Mouse (Mus musculus) cerebellum, adult 11-12 months (tissue): ENCODE results near the gene Slc34a3.
A peak's percentile ranks its signal among the peaks of the same experiment; 100 is the strongest.
"Not testable (repeated sequence)": the region's sequence is repeated elsewhere in the genome, so short reads cannot be mapped to it uniquely, and the experiment has no call there.

Experiments
- DNase-seq: peaks from one replicate; pipeline ENCODE4 v3.0.0; 2022

Slc34a3 gene

DNA sequence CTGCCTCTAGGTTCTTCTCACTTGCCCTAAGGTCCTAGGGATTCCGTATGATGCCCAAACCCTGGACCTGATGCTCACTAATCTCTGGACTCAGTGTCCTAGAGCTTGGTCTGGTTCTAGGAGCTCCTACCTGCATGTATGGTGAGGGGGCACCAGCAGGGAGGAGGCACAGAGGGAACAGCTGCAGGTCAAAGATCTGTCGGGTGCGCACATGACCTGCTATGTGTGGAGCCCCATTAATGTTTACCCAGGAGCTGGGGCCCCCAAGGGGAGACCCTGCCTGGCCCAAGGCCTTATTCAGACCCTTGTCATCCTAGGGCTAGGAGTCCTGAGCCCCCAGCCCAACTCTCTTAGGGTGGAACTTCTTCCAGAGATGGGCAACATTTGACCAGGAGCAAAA is at the start of gene Slc34a3:
Slc34a3 (minus strand) TSS at position 315 of the 400 bp plus-strand sequence.
- no peak for DNase-seq

DNA sequence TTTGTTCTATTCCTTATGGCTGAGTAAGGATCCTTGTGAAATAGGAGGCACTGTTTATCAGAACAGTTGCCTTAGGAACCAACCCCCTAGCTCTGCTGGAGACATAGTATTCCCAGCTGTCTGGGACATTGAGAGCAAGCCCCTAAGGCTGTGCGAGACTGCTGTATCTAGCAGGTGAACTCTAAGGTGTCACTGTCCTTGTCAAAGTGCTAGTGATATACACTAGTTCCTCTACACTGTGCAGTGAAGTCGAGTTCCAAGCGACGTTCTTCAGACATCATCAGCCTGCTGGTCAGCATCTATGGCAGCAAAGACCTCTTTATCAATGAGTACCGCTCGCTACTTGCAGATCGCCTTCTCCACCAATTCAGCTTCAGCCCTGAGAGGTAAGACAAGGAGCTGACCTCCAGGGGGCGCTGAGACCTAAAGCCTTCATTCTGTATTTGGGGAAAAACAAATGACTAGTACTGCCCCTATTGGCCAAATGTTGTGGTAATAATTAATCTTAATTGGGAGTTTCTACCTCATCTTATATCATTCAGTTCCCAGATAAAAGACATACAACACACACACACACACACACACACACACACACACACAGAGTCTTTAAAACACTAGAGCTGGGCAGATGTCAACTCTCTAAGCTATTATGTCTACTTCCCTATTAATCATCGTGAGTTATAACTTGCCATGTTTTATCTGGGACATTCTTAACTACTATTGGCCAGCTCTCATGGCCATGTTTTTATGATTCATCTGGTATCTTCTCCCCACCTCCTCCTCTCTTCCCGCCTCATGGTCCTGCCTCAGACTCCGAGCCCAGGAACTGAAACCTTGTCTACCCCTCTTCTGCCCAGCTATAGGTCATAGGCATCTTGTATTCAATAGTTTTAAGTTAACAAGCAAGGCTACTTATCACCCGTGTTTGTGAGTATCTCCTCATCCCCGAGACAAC is 45.0 kb upstream of the Slc34a3 start:
- peak; percentile 82 for DNase-seq

DNA sequence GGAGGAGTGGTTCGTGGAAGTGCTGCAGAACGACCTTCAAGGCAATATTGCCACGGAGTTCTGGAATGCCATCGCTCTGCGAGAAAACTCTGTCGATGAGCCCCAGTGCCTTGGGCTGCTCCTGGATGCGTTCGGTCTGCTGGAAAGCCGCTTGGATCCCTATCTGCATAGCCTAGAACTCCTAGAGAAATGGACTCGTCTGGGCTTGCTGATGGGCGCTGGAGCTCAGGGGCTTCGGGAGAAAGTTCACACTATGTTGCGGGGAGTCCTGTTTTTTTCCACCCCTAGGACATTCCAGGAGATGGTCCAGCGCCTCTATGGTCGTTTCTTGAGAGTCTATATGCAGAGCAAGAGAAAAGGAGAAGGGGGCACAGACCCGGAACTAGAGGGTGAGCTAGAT is 38.8 kb upstream of the Slc34a3 start:
- DNase-seq: peak; percentile 41

DNA sequence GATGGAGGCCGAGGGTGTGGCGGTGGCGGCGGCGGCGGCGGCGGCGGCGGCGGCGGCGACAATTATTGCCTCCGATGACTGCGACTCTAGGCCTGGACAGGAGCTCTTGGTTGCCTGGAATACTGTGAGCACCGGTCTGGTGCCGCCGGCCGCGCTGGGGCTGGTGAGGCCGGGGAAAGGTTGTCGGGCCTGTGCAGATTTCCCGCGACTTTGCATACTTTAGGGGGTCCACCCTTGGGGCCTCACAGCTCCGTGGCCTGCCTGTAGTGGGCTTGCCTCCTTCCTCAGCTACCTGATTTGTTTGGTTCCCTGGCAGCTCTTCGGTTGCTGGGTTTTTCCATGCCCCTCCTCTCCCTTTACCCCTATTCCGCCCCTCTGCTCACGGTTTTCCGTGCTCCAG is 38.4 kb upstream of the Slc34a3 start:
- DNase-seq: no peak

DNA sequence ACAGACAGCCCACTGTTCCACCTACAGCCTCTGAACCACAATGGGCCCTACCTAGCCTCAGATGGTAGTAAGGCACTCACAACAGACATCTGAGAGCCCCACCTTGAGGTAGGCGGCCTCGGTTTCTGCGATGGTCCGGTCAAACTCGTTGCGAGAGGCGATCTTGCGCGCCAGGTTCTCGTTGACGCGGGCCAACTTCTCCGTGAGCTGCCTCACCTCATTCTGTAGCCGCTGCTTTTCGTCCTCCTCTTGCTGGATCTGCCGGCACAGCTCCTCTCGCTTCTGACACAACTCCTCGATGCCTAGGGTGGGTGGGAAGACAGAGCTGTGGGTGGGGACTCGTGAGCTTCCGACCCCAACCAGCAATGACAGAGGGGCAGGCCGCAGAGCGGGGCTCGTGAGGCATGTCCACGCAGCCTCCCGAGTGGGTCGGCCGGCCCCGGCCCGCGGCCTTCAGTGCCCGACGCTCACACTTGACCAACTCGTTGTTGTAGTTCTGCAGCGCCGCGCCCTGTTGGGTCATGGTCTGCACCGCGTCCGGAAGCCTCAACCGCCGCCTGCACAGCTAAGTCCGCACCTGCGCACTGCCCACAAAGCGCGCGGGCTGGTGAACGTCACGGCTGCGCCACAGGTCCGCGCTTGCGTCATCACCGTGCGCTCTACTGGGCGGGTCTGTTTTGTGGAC is 37.8 kb upstream of the Slc34a3 start, which contains the start of the genes Ssna1 and Anapc2:
Ssna1 (minus strand) TSS at position 612 of the 685 bp plus-strand sequence.
Anapc2 (plus strand) TSS at position 652 of the 685 bp plus-strand sequence.
- peak; percentile 96 for DNase-seq

DNA sequence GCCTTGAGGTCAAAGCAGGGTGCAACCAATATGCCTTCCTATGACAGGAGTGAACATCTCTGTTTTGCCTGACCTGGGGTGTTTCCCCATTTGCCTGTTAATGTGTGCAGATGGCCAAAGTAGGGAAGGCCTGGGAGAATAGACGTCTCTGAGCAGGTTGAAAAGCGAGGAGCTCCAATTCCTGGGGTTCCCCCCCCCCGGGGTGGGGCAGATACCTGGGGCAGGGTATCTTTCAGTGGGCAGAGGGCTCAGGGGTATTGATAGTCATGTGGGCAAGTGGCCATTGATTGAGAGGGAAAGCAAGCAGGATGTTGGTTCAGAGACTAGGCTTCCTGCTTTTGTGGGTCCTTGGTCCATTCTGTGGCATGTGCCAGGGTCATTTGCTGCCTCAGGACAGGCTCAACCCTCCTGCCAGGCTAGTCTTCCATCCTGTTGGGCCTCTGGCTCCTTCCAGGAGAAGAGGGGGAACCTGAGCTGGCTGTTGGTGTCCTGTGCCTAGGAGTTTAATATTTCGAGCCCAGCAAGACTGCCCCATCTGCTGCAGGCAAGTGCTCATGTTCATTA is 33.7 kb upstream of the Slc34a3 start:
- DNase-seq: peak; percentile 65

DNA sequence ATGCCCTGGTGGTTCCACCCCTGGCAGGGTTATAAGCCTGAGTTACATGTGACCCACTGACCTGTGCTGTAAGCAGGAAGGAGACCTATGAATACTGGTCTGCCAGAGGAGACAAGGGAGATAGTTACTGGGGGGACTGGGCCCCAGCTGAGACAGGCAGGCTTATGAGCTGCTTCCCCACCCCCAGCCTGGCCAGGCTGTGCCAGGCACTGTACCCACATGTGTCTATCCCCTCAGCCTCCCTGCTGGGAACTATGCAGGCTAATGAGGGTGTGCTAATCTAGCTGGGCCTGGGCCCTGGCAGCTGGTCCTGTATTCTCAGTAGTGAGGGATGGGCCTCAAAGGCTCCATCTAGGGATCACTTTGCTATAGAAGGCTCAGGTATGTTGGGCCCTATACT is 33.1 kb upstream of the Slc34a3 start:
- peak; percentile 78 for DNase-seq

DNA sequence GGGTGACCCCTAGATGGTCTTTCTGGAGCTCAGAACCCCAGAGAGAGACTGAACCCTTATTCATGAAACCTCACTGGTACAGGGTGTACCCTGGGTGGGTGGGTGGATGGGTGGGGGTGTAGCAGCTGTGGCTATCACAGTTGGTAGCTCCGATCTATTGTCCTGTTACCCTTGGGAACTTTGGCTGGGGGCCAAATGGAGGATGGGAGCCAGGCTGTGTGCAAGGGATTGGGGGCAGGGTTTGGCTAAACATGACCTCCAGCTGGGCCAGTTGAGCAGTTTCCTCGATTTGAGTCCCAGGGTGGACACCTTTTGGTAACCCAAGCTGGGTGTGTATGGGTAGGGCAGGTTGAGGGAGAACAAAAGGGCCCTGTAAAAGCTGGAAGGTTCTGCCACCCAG is 32.6 kb upstream of the Slc34a3 start:
- DNase-seq: peak; percentile 88

DNA sequence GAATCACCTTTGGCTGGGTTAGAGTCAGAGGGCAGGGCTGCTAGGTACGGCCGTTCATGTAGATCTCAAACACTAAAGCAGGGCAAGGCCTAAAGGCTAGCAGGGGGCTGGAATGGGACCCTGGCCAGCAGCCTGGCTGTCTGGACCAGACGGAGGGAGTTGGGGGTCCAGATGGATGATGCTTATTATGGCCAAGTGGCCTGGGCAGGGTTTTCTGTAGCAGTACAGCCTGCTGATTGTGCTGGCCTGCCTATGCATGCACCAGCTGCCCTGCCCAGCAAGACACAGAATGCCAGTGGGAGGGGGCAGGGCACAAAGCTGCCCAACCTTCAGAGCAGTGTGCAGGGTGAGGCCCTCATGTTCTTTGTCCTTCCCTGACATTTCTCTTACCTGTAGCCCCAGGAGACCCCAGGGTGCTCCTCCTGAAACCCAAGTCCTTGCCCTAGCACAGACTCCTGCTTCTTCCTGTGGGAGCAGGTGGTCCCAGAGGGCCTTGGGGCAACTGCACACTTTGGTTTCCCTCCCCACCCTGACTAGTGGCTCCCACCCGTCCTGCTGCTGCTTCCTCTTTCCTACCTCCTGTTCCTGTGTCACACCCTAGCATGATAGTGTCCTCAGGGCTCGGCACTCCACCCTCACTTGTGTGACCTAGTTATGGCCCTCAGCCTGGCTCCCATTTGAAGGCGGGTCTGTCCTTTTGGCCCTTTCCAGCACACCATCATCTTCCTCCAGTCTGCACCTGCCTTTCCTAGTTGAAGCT is 31.9 kb upstream of the Slc34a3 start:
- peak; percentile 99 for DNase-seq

DNA sequence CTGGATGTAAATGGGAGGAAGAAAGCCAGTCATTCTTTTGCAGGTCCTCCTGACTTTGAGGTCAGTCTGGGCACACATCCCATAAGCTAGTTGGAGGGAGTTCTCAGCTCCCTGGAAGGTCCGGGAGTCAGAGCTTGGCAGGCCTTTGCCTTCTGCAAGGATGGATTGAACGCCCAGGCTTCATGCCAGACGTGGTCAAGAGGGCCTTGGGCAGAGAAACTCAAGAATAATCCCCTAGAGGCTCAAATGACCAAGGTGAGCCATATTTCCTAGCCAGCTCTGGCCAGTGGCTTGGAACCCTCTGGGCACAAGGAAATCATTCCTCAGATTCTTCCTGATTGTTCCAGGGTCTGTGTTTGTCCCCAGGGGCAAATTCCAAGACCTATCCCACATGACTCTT is 30.7 kb upstream of the Slc34a3 start:
- peak; percentile 94 for DNase-seq

DNA sequence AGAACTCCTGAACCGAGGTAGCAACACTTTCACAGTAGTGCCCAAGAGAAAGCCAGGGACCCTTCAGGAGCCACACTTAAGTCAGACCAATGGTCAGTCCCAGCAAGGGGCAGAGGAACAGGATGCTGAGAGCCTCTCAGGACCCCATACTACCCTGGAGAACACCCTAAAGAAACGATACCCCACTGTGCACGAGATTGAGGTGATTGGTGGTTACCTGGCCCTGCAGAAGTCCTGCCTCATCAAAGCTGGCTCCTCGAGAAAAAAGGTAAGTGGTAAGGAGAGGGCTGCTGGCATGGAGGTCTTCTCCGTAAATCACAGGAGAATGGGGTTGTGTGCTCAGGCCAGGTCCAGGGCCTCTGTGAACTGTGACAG is 30.1 kb upstream of the Slc34a3 start:
- DNase-seq: peak; percentile 69

DNA sequence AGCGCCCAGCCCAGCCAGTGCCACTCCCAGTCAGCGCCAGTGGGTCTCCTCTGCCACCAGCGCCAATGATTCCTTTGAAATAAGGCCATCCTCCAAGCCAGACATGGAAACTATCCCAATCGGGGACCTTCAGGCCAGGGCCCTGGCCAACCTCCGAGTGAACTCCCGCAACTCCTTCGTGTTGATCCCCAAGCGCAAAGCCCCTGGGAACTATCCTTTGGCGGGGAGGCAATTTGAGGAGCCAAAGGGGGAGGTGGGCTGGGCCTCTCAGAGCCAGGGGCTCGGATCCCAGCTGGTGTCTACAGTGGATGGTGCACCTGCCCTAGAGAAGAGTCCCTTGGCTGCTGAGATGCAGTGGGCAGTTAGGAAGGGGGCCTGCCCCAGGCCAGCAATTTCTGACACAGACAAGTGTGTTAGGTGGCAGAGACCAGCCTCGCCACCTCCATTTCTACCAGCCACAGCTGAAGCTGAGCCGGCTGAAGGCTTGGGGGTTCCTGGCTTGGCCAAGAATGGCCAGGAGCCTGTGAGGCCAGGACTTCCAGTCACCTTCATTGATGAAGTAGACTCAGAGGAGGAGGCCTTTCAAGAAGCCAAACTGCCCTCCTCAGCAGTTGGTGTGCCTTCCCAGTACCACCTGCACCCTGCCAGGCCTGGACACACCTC is 29.6 kb upstream of the Slc34a3 start:
- peak; percentile 76 for DNase-seq

DNA sequence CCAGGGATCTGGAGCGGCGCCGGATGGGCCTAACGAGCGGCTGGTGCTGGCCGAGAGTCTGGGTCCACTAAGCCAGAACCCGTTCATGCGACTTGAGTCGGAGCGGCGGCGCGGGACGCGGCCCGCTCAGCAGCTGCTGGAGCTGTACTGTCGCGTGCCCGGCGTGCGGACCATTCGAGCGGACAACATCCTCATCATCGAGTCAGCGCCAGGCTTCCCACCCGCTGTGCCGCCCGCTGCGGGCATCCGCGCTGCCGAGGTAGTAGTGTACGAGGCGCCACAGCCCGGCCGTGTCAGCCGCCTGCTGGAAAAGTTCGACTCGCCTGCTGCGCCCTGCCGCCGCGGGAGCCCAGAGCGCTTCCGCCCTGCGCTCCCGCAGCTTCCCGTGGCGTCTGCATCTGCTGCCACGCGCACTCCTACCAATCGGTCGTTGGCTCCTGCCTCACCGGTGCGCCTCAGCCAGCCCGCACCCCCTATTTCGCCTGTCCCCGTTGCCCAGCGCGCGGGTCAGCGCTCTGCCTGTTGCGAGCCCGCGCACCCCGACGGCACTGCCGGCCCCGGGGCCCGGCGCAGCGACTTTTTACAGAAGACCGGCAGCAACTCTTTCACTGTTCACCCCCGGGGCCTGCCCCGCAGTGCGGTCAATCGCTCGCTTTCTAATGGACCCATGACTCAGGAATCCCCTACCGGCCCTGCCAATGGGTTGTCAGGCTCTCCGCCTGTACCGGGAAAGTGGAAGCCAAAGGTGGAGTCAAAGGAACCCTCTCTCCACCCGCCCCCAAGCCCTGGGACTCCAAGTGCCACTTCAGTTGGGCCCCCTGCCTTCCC is 28.8 kb upstream of the Slc34a3 start:
- peak; percentile 85 for DNase-seq

DNA sequence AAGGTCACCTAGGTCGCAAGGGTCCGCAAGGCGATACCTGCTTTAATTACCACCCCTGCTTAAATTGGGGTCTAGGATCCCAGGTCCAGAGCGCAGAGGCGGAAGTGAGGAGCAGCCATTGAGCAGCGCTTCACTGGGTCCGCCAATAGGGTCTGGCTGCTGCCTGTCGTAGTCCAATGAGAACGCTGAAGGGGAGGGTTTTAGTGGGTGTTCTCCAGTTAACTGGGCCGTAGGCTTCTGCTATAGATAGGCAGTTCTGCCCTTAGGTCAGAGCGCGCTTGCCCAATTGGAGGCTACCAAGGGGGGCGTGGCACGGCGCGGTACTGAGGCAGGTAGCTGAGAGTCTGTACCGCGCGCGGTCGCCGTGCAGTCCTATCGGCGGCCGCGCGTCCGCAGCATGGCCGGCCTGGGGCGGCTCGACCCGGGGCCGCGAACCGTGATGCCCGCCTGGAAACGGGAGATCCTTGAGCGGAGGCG is 28.2 kb upstream of the Slc34a3 start, which contains the start of gene Tprn:
Tprn (plus strand) TSS at position 328 of the 477 bp plus-strand sequence.
- peak; percentile 98 for DNase-seq

DNA sequence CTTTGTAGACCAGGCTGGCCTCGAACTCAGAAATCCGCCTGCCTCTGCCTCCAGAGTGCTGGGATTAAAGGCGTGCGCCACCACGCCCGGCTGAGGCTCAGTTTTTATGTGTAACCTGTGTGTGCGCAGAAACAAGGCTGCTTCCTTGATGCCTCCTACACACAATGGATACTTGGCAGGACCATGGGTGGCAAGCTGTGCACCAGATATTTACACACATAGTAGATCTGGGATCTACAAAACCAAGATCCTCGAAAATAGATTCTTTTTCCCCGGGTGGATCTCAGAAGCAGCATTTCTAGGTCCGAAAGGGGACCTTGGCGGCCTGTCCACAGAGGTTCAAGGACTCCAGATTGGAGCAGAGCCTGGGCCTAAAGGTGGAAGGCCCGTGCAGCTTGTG is 27.7 kb upstream of the Slc34a3 start:
- DNase-seq: no peak

DNA sequence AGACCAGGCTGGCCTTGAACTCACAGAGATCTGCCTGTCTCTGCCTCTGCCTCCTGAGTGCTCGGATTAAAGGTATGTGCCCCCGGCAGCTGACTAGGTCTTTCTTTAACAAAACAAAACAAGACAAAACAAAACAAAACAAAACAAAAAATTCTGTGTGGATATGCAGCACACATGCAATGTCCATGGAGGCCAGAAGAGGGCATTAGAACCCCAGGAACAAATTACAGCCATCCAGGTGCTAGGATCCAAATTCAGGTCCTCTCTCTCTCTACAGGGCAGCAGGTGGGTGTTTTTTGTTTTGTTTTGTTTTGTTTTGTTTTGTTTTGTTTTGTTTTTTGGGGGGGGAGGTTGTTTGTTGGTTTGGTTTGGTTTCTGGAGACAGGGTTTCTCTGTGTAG is 24.7 kb upstream of the Slc34a3 start:
- DNase-seq: no peak

DNA sequence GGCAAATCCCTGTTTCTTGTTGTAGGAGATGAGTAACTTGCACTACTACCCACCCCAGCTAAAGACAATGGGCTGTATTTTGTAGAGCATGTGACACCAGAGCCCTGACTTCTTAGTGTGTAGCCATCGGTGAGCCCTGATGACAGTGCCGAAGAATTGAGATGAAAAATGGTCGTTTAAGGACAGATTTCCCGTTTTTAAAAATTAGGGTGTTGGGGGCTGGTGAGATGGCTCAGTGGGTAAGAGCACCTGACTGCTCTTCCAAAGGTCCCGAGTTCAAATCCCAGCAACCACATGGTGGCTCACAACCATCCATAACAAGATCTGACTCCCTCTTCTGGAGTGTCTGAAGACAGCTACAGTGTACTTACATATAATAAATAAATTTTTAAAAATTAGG is 23.1 kb upstream of the Slc34a3 start:
- DNase-seq: not testable (repeated sequence)

DNA sequence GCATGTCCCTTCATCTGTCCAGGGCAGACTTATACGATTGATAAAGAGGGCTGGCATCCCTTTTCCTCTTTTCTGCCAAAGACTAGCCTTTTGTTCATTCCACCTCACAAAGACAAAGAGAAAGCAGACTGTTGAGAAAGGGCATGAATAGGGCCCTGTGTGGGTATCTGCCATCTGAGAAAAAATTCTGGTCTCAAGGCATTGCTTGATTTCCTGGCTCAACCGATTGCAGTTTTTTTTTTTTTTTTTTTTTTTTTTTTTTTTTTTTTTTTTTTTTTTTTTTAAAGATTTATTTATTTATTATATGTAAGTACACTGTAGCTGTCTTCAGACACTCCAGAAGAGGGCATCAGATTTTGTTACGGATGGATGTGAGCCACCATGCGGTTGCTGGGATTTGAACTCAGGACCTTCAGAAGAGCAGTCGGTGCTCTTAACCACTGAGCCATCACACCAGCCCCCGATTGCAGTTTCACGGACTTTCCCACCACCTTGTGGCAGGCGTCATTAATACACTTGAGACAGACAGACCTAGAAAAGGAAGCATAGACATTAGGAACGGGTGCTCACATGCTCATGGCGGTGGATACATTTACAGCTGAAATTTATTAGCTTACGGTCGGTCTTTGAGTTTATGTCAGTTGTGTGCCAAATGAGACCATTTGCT is 22.4 kb upstream of the Slc34a3 start:
- not testable (repeated sequence) for DNase-seq

DNA sequence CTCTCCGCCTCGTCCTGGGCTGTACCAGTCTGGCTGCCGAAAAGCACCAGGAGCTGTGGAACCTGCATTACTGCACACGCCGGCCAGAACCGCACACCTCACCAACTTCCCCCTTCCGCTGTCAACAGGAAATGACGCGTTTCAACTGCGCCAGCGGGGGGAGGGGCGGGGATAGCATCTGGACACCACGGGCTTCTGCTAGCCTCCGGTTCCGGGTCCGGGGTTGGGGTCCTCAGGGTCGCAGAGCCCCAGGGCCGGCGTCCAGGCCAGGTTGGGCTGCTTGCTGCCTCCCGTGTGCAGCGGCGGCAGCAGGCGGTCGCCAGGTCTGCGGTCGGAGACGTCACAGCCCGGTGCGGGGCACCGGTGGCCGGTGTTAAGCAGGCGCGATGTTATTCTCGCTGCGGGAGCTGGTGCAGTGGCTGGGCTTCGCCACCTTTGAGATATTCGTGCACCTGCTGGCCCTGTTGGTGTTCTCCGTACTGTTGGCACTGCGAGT is 21.2 kb upstream of the Slc34a3 start, which contains the start of gene Tmem203:
Tmem203 (plus strand) TSS at position 156 of the 496 bp plus-strand sequence.
- peak; percentile 82 for DNase-seq

DNA sequence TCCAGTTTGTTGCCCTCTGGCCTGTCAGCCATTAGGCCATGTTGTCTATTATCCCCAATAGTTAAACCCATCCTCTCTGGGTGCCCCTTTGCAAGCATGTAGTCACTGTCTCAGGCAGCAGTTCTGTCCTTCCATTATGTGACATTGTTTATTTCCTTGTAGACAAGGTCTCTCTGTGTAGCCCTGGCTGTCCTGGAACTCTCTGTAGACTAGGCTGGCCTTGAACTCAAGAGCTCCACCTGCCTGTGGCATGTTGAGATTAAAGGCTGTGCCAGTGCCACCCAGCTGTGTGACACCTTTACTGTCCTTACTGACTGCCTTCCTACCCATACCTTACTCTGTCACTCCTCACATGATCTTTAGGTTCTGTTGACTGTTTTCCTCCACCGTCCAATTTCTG is 18.2 kb upstream of the Slc34a3 start:
- DNase-seq: no peak
